Mouse (Mus musculus) testis, adult 2 months (tissue): ENCODE results near the gene Arhgap15.

ENCODE experiments used
- CTCF ChIP-seq: fragments of 200-500 bp; IDR thresholded peaks from 2 replicates; pipeline ENCODE4 v1.5.1; 2012; ENCODE audit warnings: low read depth, mild to moderate bottlenecking, inconsistent platforms, low read length, moderate library complexity; ENCODE audit not compliant: control insufficient read depth, insufficient read depth, insufficient replicate concordance
- POLR2A ChIP-seq: fragments of 200-500 bp; IDR thresholded peaks from 2 replicates; pipeline ENCODE4 v1.6.1; 2012; ENCODE audit warnings: low read depth, mild to moderate bottlenecking, inconsistent platforms, low read length, moderate library complexity; ENCODE audit not compliant: control insufficient read depth

DNA sequence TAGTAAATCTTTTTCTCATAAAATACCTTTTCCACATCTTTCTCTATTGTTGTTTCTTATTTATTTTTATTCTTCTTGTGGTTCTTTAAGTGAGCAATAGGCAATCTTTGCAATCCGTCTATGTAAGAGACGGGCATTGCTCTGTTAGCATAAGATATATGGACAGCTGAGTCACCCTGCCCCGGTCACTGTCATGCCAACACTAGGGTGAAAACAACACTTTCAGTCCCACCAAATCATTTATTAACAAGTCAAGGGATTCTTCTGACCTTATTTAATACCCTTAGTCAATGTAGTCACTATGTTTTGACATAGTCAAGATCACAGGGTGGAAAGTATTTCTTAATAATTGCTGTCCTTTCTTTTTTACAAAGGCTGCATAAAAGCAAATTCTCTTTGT lies 525.8 kb downstream of the Arhgap15 start:
- no peak for TF ChIP-seq POLR2A
- no peak for TF ChIP-seq CTCF
